Mouse (Mus musculus) midbrain, postnatal 0 days (tissue): ENCODE results near the gene Slc2a2. TPM values are rescaled to one million over a fixed set of nuclear protein-coding genes. Genes with fewer than 3 reads are reported as not detected.

Experiments
- ATAC-seq: fragments of 200-750 bp; cut with Nextera tagmentation; 2 replicates; pipeline ENCODE4 v1.8.0; 2017; ENCODE audit warnings: moderate number of reproducible peaks, mild to moderate bottlenecking, moderate TSS enrichment, moderate library complexity; ENCODE audit not compliant: low FRiP score
- DNase-seq: peaks from one replicate; pipeline ENCODE4 v3.0.0-alpha.2; 2015; ENCODE audit warnings: low spot score
- H3K27ac ChIP-seq: fragments of 300-500 bp; sonication (generic); 2 replicates; pipeline ENCODE4 v1.5.1; 2014; ENCODE audit warnings: low read depth, mild to moderate bottlenecking, low read length, mixed read lengths
- H3K27me3 ChIP-seq: fragments of 300-500 bp; sonication (generic); 2 replicates; pipeline ENCODE4 v1.6.1; 2014; ENCODE audit warnings: low read length, control low read depth, mixed read lengths; ENCODE audit not compliant: insufficient read depth
- H3K36me3 ChIP-seq: fragments of 300-500 bp; sonication (generic); 2 replicates; pipeline ENCODE4 v1.6.1; 2014; ENCODE audit warnings: low read length, control low read depth, mixed read lengths; ENCODE audit not compliant: insufficient read depth
- H3K4me1 ChIP-seq: fragments of 300-500 bp; sonication (generic); 2 replicates; pipeline ENCODE4 v1.6.1; 2014; ENCODE audit warnings: mild to moderate bottlenecking, control low read depth, antibody characterized with exemption, low read length, mixed read lengths; ENCODE audit not compliant: insufficient read depth
- H3K4me2 ChIP-seq: fragments of 300-500 bp; sonication (generic); 2 replicates; pipeline ENCODE4 v1.6.1; 2014; ENCODE audit warnings: low read depth, mild to moderate bottlenecking, low read length, mixed read lengths; ENCODE audit not compliant: poor library complexity, severe bottlenecking
- H3K4me3 ChIP-seq: fragments of 300-500 bp; sonication (generic); 2 replicates; pipeline ENCODE4 v1.5.1; 2014; ENCODE audit warnings: low read depth, mild to moderate bottlenecking, low read length, moderate library complexity
- H3K9ac ChIP-seq: fragments of 300-500 bp; sonication (generic); replicated peaks from 2 replicates; pipeline ENCODE4 v1.6.1; 2014; ENCODE audit warnings: mild to moderate bottlenecking, low read length, moderate library complexity, mixed read lengths; ENCODE audit not compliant: poor library complexity, severe bottlenecking
- H3K9me3 ChIP-seq: fragments of 300-500 bp; sonication (generic); 2 replicates; pipeline ENCODE4 v1.6.1; 2016; ENCODE audit warnings: low read length, control low read depth
- CTCF ChIP-seq: IDR thresholded peaks from 2 replicates; pipeline ENCODE4 v1.5.1; 2016; ENCODE audit warnings: antibody characterized with exemption, mild to moderate bottlenecking
- WGBS: fragments of 180-500 bp; shearing (Covaris S2); extraction: QIAGEN DNeasy Blood & Tissue Kit; methylation state at CpG from one replicate; pipeline ENCODE4 v1.1.7; 2014; 5-methylcytosine and 5-hydroxymethylcytosine counted together
- polyA plus RNA-seq: library from polyadenylated mRNA; unstranded; fragments of >200 nt; fragmentation: Nextera tagmentation; extraction: Ambion mirVana; gene quantifications from 2 replicates; pipeline ENCODE4 v1.2.1, GENCODE M21; 2015
- total RNA-seq: library from RNA; depleted of rRNA; stranded (reverse); fragments of >200 nt; gene quantifications from 2 replicates; pipeline ENCODE4 v1.2.3, GENCODE M21; 2014

The Slc2a2 gene
- total and polyA plus RNA-seq, 2 experiments from 2014 or later: not detected

DNA sequence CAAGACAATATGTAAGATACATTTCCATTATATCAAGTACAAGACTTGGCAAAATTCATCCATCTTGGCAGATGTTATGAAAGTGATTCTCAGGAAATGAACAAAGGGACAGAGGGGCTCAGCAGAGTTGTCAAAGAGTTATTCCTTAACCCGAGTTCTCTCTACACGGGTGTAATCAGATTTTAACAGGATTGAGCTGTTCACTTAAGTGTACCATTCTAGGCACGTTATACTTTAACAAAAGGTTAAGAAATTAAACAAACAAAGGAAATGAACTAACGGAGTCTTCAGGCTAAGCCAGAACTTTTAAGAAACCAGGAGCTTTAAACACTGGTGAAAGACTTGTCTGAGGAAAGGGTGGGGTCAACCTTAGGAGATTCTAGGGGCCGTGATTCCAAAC is 23.5 kb downstream of the Slc2a2 start:
- no peak overlapping the region for H3K27ac ChIP-seq
- H3K9me3 ChIP-seq: no peaks in the 10 kb centered on the region
- H3K27me3 ChIP-seq: no peaks in the 10 kb centered on the region
- H3K4me2 ChIP-seq: no peak overlapping the region
- H3K4me1 ChIP-seq: no peaks in the 10 kb centered on the region
- H3K4me3 ChIP-seq: no peak overlapping the region
- no peak for TF ChIP-seq CTCF
- H3K9ac ChIP-seq: no peak overlapping the region
- no peak for DNase-seq
- no peak for ATAC-seq
- 54% methylated on average over 5 of the region's 5 CpGs for WGBS
- H3K36me3 ChIP-seq: no peaks in the 10 kb centered on the region

DNA sequence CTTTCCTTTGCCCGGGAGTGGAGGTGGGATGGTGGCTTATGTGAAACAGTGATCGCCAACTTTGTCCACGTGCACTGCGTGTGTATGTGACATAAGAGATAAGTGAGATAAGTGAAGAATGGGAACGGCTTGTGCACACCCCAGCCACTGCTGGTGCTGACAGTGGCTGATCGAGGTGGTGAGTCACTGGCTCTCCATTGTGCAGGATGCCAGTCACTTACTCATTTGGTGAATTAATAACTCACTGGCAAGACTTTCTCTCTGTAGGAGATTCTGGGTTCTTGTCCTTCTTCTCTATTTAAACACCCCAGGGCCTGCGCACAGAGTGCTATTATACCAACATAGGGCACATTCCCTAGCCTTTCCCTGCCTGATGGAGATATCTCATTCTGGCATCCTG is 24.1 kb downstream of the Slc2a2 start:
- H3K27ac ChIP-seq: no peak overlapping the region

DNA sequence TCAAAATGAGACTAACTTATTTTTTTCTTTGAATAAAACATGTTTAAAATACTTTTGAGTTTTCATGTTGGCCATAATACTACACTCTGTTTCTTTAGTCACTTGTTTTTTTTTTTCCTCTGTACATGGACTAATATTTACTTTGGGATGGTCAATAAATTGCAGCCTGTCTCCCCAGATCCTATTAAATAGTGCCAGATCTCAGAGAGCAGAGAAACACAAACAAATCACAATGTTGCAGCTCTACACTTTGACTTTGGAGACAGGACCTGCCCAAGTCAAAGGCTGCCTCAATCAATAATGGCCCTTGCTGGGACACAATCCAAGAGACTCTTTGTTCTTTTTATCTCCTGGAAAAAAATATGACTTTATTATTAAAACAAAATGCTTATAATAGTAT is 24.8 kb downstream of the Slc2a2 start:
- no peak overlapping the region for H3K4me3 ChIP-seq
- TF ChIP-seq CTCF: no peak
- H3K36me3 ChIP-seq: no peaks in the 10 kb centered on the region
- H3K9me3 ChIP-seq: no peaks in the 10 kb centered on the region
- no peak overlapping the region for H3K9ac ChIP-seq
- DNase-seq (no peak), ATAC-seq (no peak)
- no peaks in the 10 kb centered on the region for H3K27me3 ChIP-seq
- no peak overlapping the region for H3K27ac ChIP-seq
- no peak overlapping the region for H3K4me2 ChIP-seq
- H3K4me1 ChIP-seq: no peaks in the 10 kb centered on the region

More for the DNA sequence above, 24.1 kb downstream of the Slc2a2 start:
- Histone ChIP-seq H3K36me3 (no peaks in the 10 kb centered on the region), H3K9ac (no peak overlapping the region), H3K27me3 (no peaks in the 10 kb centered on the region), H3K9me3 (no peaks in the 10 kb centered on the region), H3K4me3 (no peak overlapping the region), H3K4me2 (no peak overlapping the region), H3K4me1 (no peaks in the 10 kb centered on the region)
- TF ChIP-seq CTCF: no peak
- DNase-seq (no peak), ATAC-seq (no peak)
- 85% methylated on average over 7 of the region's 7 CpGs for WGBS

DNA sequence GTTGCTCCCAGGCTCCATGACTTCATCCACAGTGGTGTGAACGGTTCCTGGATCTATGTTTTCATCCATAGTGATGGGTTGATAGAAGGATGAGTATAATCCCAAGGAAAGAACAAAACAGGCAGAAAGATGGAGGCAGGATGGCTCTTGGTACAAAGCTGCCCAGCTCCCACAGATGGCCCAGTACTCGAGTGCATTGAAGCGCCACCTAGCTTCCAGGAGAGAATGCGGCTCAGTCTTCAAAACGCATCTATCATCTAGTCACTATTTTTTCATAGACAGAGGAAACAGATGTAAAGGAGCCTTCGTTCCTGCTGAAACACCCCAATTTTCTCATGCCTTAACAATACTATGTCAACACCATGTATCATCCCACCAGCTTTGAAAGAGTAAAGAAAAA is 25.8 kb downstream of the Slc2a2 start:
- ATAC-seq (no peak), DNase-seq (no peak)
- Histone ChIP-seq H3K4me1 (no peaks in the 10 kb centered on the region), H3K27ac (no peak overlapping the region), H3K9me3 (no peaks in the 10 kb centered on the region), H3K4me2 (no peak overlapping the region), H3K27me3 (no peaks in the 10 kb centered on the region), H3K36me3 (no peaks in the 10 kb centered on the region), H3K4me3 (no peak overlapping the region), H3K9ac (no peak overlapping the region)
- 68% methylated on average over 6 of the region's 6 CpGs for WGBS
- TF ChIP-seq CTCF: peak; percentile 39; the same call in 1 of the 2 replicates

DNA sequence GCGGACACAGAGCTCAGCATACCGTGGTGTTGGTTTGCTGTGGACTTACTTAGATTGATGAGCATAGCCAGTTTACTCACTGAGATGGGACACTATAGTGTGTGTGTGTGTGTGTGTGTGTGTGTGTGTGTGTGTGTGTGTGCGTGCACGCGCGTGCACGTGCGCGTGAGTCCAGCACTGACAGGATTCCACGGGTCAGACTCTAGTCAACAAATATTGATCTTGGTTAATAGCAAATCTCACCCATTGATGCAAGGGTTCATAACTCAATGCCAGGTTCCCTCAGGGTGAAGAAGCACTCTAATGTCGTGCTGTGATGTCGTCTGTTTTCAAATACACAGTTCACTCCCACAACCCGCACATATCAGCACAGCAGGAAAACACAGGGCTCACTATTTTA is 27.5 kb downstream of the Slc2a2 start:
- Histone ChIP-seq H3K36me3 (no peaks in the 10 kb centered on the region), H3K9me3 (no peaks in the 10 kb centered on the region), H3K9ac (no peak overlapping the region), H3K27me3 (no peaks in the 10 kb centered on the region), H3K4me3 (no peak overlapping the region), H3K4me1 (no peaks in the 10 kb centered on the region), H3K4me2 (no peak overlapping the region), H3K27ac (no peak overlapping the region)
- ATAC-seq (no peak), DNase-seq (no peak)
- WGBS: 94% methylated on average over 13 of the region's 13 CpGs
- TF ChIP-seq CTCF: no peak

DNA sequence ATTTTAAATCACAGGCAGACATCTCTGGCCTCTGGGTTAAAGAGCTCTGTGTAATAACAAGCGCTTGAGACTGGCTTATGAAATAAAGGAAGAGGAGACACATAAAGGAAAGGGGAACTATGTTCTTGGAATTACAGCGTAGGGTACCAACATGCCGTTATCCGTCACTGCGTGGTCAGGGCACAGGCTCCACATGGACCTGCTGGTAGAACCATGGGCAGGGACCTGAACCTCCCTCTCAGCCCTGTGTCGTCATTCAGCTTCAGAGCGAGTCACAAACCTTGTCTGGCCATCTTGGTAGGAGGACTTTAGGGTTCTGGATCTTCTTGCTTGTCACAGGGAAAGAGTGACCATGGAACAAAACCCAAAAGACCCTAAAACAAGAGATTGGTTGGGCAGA is 28.7 kb downstream of the Slc2a2 start:
- DNase-seq (no peak), ATAC-seq (no peak)
- no peaks in the 10 kb centered on the region for H3K36me3 ChIP-seq
- H3K4me3 ChIP-seq: no peak overlapping the region
- H3K9me3 ChIP-seq: no peaks in the 10 kb centered on the region
- WGBS: 95% methylated on average over 7 of the region's 7 CpGs
- TF ChIP-seq CTCF: no peak
- no peaks in the 10 kb centered on the region for H3K27me3 ChIP-seq
- H3K27ac ChIP-seq: no peak overlapping the region
- H3K9ac ChIP-seq: no peak overlapping the region
- H3K4me2 ChIP-seq: no peak overlapping the region
- H3K4me1 ChIP-seq: no peaks in the 10 kb centered on the region

DNA sequence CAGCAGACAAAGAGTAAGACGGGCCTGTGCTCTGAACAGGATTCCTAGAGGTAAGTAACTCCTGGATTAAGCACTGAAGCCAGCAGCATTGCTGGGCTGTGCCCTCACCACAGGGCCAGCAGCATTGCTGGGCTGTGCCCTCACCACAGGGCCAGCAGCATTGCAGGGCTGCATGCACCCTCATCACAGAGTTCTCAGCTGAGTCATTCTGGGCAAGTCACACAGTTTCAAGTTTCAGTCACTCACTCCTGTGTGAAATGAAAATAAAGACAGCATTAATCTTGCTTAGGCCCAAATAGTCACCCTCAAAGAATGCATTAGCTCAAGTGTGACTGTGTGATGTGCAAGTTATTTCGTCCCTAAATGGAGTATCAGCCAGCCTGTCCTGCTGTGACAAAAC is 37.0 kb downstream of the Slc2a2 start:
- ATAC-seq: no peak
- whole genome bisulfite sequencing: 59% methylated on average over 2 of the region's 2 CpGs
- Histone ChIP-seq H3K4me3 (no peak overlapping the region), H3K9ac (no peak overlapping the region), H3K36me3 (no peaks in the 10 kb centered on the region), H3K4me1 (no peaks in the 10 kb centered on the region), H3K4me2 (no peak overlapping the region), H3K27me3 (no peaks in the 10 kb centered on the region), H3K9me3 (no peaks in the 10 kb centered on the region), H3K27ac (no peak overlapping the region)
- DNase-seq: no peak
- no peak for TF ChIP-seq CTCF
